In genomic region chr14:52015445-52016100, GRCm38 (mm10) we compare ENCODE assay signal across 8 mouse cellular contexts. TPM values are rescaled to one million over a fixed set of nuclear protein-coding genes. Genes with fewer than 3 reads are reported as not detected.
DNase-seq lines count a peak whose midpoint lies in the region; ATAC-seq and TF ChIP-seq lines count a peak whose summit lies in the region.

TSS of gene Tmem253 (plus strand) at chr14:52015658.

- H3K9ac ChIP-seq in hindbrain, embryonic 13.5 days = peak within 1 kb of the TSS; percentile 88
- H3K9ac ChIP-seq in midbrain, embryonic 15.5 days = peak within 1 kb of the TSS; percentile 75

- no peak for TF ChIP-seq POLR2A in kidney, adult 2 months (IDR thresholded peaks at IDR 0.05; ENCODE audit: low read depth, low read length)

- intact Hi-C loops in left cerebral cortex, postnatal 10 days (cut with DNase I) = no loop called here

- H3K27ac ChIP-seq in kidney, adult 2 months (ENCODE audit: insufficient read depth, low read depth, low read length) = peak within 1 kb of the TSS; percentile 44
- peak within 1 kb of the TSS; percentile 90 for H3K27ac ChIP-seq in brown adipose tissue, adult 24 weeks (replicated peaks; ENCODE audit: low read depth, low read length)
- H3K27ac ChIP-seq in hindbrain, embryonic 13.5 days = peak within 1 kb of the TSS; percentile 98
- peak within 1 kb of the TSS; percentile 98 for H3K27ac ChIP-seq in midbrain, embryonic 15.5 days

- no peaks in the 10 kb centered on the region for H3K36me3 ChIP-seq in kidney, adult 2 months (ENCODE audit: control insufficient read depth, insufficient read depth, low read length)
- no peaks in the 10 kb centered on the region for H3K36me3 ChIP-seq in hindbrain, embryonic 13.5 days
- no peaks in the 10 kb centered on the region for H3K36me3 ChIP-seq in midbrain, embryonic 15.5 days (replicated peaks)

- H3K4me1 ChIP-seq in kidney, adult 2 months (ENCODE audit: control insufficient read depth, insufficient read depth, low read length) = peaks cover 30% of the 10 kb centered on the region
- peaks cover 14% of the 10 kb centered on the region; the same call in 1 of the 2 replicates for H3K4me1 ChIP-seq in brown adipose tissue, adult 24 weeks (ENCODE audit: control insufficient read depth, insufficient read depth, insufficient read length, low read length)
- H3K4me1 ChIP-seq in hindbrain, embryonic 13.5 days (replicated peaks) = peaks cover 67% of the 10 kb centered on the region
- H3K4me1 ChIP-seq in midbrain, embryonic 15.5 days = peaks cover 64% of the 10 kb centered on the region

- no peaks in the 10 kb centered on the region for H3K27me3 ChIP-seq in kidney, adult 2 months (replicated peaks; ENCODE audit: control insufficient read depth, insufficient read depth, low read length)
- no peaks in the 10 kb centered on the region for H3K27me3 ChIP-seq in hindbrain, embryonic 13.5 days
- H3K27me3 ChIP-seq in midbrain, embryonic 15.5 days (replicated peaks) = no peaks in the 10 kb centered on the region

- WGBS in kidney, adult 2 months = 17% methylated on average over 6 of the region's 6 CpGs
- 29% methylated on average over 6 of the region's 6 CpGs for WGBS in hindbrain, embryonic 13.5 days
- WGBS in midbrain, embryonic 15.5 days = 21% methylated on average over 6 of the region's 6 CpGs

- no peak for TF ChIP-seq CTCF in kidney, adult 2 months (conservative IDR thresholded peaks at IDR 0.05; ENCODE audit: insufficient read depth, insufficient read length, low read depth, low read length)

- no peak for ATAC-seq in hindbrain, embryonic 13.5 days (ENCODE audit: low FRiP score)
- ATAC-seq in midbrain, embryonic 15.5 days (replicated peaks) = no peak

- H3K9me3 ChIP-seq in hindbrain, embryonic 13.5 days = no peaks in the 10 kb centered on the region
- H3K9me3 ChIP-seq in midbrain, embryonic 15.5 days = no peaks in the 10 kb centered on the region

- peak within 1 kb of the TSS; percentile 84 for H3K4me3 ChIP-seq in kidney, adult 2 months (ENCODE audit: insufficient read depth, low read depth, low read length)
- H3K4me3 ChIP-seq in brown adipose tissue, adult 24 weeks (ENCODE audit: insufficient read depth, low read depth, low read length) = peak within 1 kb of the TSS; percentile 70
- peak within 1 kb of the TSS; percentile 62 for H3K4me3 ChIP-seq in hindbrain, embryonic 13.5 days
- peak within 1 kb of the TSS; percentile 64 for H3K4me3 ChIP-seq in midbrain, embryonic 15.5 days

- DNase-seq in kidney, adult 2 months = no peak
- no peak for DNase-seq in kidney, postnatal 4 days
- DNase-seq in left cerebral cortex, postnatal 10 days (ENCODE audit: extremely low spot score in 1 of 2, low spot score in 2 of 2) = no peak
- DNase-seq in frontal cortex, adult 2 months (ENCODE audit: extremely low spot score in 1 of 2, low spot score in 1 of 2) = no peak
- DNase-seq in gastrocnemius, postnatal 4 days (ENCODE audit: low spot score in 2 of 2) = no peak

- H3K4me2 ChIP-seq in hindbrain, embryonic 13.5 days = peak within 1 kb of the TSS; percentile 61
- H3K4me2 ChIP-seq in midbrain, embryonic 15.5 days = peak within 1 kb of the TSS; percentile 67

RNA-seq across cellular contexts. Expression of gene Tmem253, which starts in this region (rescaled TPM):
- polyA plus RNA-seq in kidney, adult 2 months (2012; rRNA removed) = 2.4 and 2.5 TPM in 2 replicates
- 3.0 and 7.6 TPM in 2 replicates for polyA plus RNA-seq in brown adipose tissue, adult 24 weeks (2012; ENCODE audit: insufficient read depth, insufficient read length, missing spikeins)
- 0.79 and 0.84 TPM in 2 replicates for polyA plus RNA-seq in hindbrain, embryonic 13.5 days (2015; fragmentation: Nextera tagmentation; extraction: Ambion mirVana)
- polyA plus RNA-seq in midbrain, embryonic 15.5 days (2015; fragmentation: Nextera tagmentation; extraction: Ambion mirVana) = 0.50 and 0.78 TPM in 2 replicates
- not detected for total RNA-seq in left cerebral cortex, postnatal 10 days (2021)
- polyA plus RNA-seq in frontal cortex, adult 2 months (2012; rRNA removed) = 0.60 and 0.90 TPM in 2 replicates
- 1 to 10 TPM; 1.1 to 2.8 TPM for total RNA-seq in gastrocnemius, postnatal 4 days (2021)

Comparison
In these comparisons a context has a peak if more than half of its experiments do, and no peak if none do; other contexts are left out.
1. H3K27ac ChIP-seq: peak in every context shown above with its lines; median percentile 98 in hindbrain, embryonic 13.5 days; 98 in midbrain, embryonic 15.5 days; 90 in brown adipose tissue, adult 24 weeks; 44 in kidney, adult 2 months.